In genomic region chr19:28190250-28190649, GRCm38 (mm10) we compare ENCODE assay signal across 30 mouse cellular contexts.
DNase-seq lines count a peak whose midpoint lies in the region; ATAC-seq lines count a peak whose summit lies in the region.
"Had no signal": no experiment of that assay in that cellular context is flagged by ENCODE, and none has a peak within 500 bp of the region (broad histone marks: within the 10 kb centered on the region; RNA-seq: fewer than 3 reads in every experiment).

No protein-coding gene starts in this region.

- peaks cover 28% of the 10 kb centered on the region for H3K4me1 ChIP-seq in forebrain, embryonic 10.5 days
- peaks cover 8% of the 10 kb centered on the region for H3K4me1 ChIP-seq in forebrain, embryonic 16.5 days (replicated peaks; ENCODE audit: control insufficient read depth, insufficient read depth, low read length)
- H3K4me1 ChIP-seq: heart, embryonic 12.5 days; liver, embryonic 15.5 days had no signal

- H3K36me3 ChIP-seq in forebrain, embryonic 10.5 days (replicated peaks) = no peaks in the 10 kb centered on the region
- H3K36me3 ChIP-seq in forebrain, embryonic 16.5 days (ENCODE audit: control insufficient read depth, insufficient read depth) = no peaks in the 10 kb centered on the region
- H3K36me3 ChIP-seq: embryonic facial prominence, embryonic 13.5 days; forebrain, embryonic 12.5 days; heart, embryonic 12.5 days; hindbrain, embryonic 13.5 days; liver, embryonic 15.5 days; neural tube, embryonic 15.5 days had no signal

- H3K9ac ChIP-seq in forebrain, embryonic 16.5 days (replicated peaks; ENCODE audit: low read depth, low read length) = no peak overlapping the region
- H3K9ac ChIP-seq: embryonic facial prominence, embryonic 13.5 days; forebrain, embryonic 12.5 days; heart, embryonic 12.5 days; hindbrain, embryonic 13.5 days; liver, embryonic 15.5 days; lung, embryonic 14.5 days; neural tube, embryonic 15.5 days had no signal

- H3K9me3 ChIP-seq in forebrain, embryonic 10.5 days = peaks cover 10% of the 10 kb centered on the region; the same call in 1 of the 2 replicates
- H3K9me3 ChIP-seq in forebrain, embryonic 16.5 days (ENCODE audit: control insufficient read depth, low read length) = no peaks in the 10 kb centered on the region
- H3K9me3 ChIP-seq: embryonic facial prominence, embryonic 13.5 days; forebrain, embryonic 12.5 days; heart, embryonic 12.5 days; hindbrain, embryonic 13.5 days; liver, embryonic 15.5 days; neural tube, embryonic 15.5 days had no signal

- no peak overlapping the region for H3K4me3 ChIP-seq in forebrain, embryonic 10.5 days
- H3K4me3 ChIP-seq in forebrain, embryonic 16.5 days (replicated peaks; ENCODE audit: low read length) = no peak overlapping the region
- H3K4me3 ChIP-seq: embryonic facial prominence, embryonic 13.5 days; erythroblast, embryonic 14.5 days; forebrain, embryonic 12.5 days; gastrocnemius, adult 2 months; heart, adult 2 months; heart, embryonic 12.5 days; hindbrain, embryonic 13.5 days; liver, embryonic 15.5 days; neural tube, embryonic 15.5 days had no signal

- no peak overlapping the region for H3K4me2 ChIP-seq in forebrain, embryonic 16.5 days (ENCODE audit: low read length)
- H3K4me2 ChIP-seq: embryonic facial prominence, embryonic 13.5 days; forebrain, embryonic 12.5 days; heart, embryonic 12.5 days; hindbrain, embryonic 13.5 days; liver, embryonic 15.5 days; lung, embryonic 14.5 days; neural tube, embryonic 15.5 days had no signal

- no peak for DNase-seq in forebrain, embryonic 10.5 days (ENCODE audit: extremely low spot score, low spot score)
- DNase-seq in kidney, postnatal 10 days = peak; percentile 36
- no peak for DNase-seq in kidney, adult 9 months
- DNase-seq in thymus, postnatal 14 days = peak; percentile 5
- no peak for DNase-seq in thymus, postnatal 0 days (ENCODE audit: low spot score)
- no peak for DNase-seq in frontal cortex, postnatal 25 days (ENCODE audit: low spot score in 2 of 2)
- DNase-seq: adrenal gland, postnatal 10 days; cerebellum, adult 11-12 months; cerebellum, adult 9-11 months; embryo, embryonic 11 days; gastrocnemius, adult 2 months; heart, adult 2 months; heart, postnatal 4 days; kidney, adult 11 months; layer of hippocampus, adult 9-11 months; lung, embryonic 14.5 days; lung, postnatal 14 days; midbrain, embryonic 14.5 days; retina, postnatal 1 day; right cerebral cortex, postnatal 25 days; spleen, adult 18-20 months had no signal

- no peaks in the 10 kb centered on the region for H3K27me3 ChIP-seq in forebrain, embryonic 10.5 days (ENCODE audit: poor library complexity, severe bottlenecking)
- H3K27me3 ChIP-seq in forebrain, embryonic 16.5 days (replicated peaks; ENCODE audit: control insufficient read depth, insufficient read depth, low read length) = no peaks in the 10 kb centered on the region
- H3K27me3 ChIP-seq: embryonic facial prominence, embryonic 13.5 days; forebrain, embryonic 12.5 days; heart, embryonic 12.5 days; liver, embryonic 15.5 days; neural tube, embryonic 15.5 days; Patski had no signal

- H3K27ac ChIP-seq in forebrain, embryonic 10.5 days = peak overlapping the region; percentile 12; the same call in 1 of the 2 replicates
- no peak overlapping the region for H3K27ac ChIP-seq in forebrain, embryonic 16.5 days (ENCODE audit: low read length)
- H3K27ac ChIP-seq: embryonic facial prominence, embryonic 13.5 days; forebrain, embryonic 12.5 days; gastrocnemius, adult 2 months; heart, adult 2 months; hindbrain, embryonic 13.5 days; liver, embryonic 15.5 days; neural tube, embryonic 15.5 days had no signal

- no peak for ATAC-seq in forebrain, embryonic 16.5 days
- ATAC-seq: Patski had no signal

- 82% methylated on average over 10 of the region's 10 CpGs for WGBS in forebrain, embryonic 10.5 days
- WGBS in forebrain, embryonic 16.5 days = 75% methylated on average over 10 of the region's 10 CpGs

Comparison
In these comparisons a context has a peak if more than half of its experiments do, and no peak if none do; other contexts are left out.
1. DNase-seq: peak in kidney, postnatal 10 days (single experiment) and thymus, postnatal 14 days (single experiment); none in forebrain, embryonic 10.5 days (single experiment), kidney, adult 9 months (single experiment), thymus, postnatal 0 days (single experiment) and frontal cortex, postnatal 25 days (0 of 2).